Mouse (Mus musculus): ENCODE results near the gene Glrx5. TPM values are rescaled to one million over a fixed set of nuclear protein-coding genes. Genes with fewer than 3 reads are reported as not detected.

Gene Glrx5
- total and polyA plus RNA-seq, 3 experiments = 86.5 to 103 (median 94.7) TPM

- Histone ChIP-seq H3K27ac (no peak overlapping the region), H3K4me1 (ENCODE audit: control insufficient read depth, insufficient read depth, low read length) (no peaks in the 10 kb centered on the region), H3K27me3 (ENCODE audit: control insufficient read depth, insufficient read depth, low read length) (no peaks in the 10 kb centered on the region), H3K79me2 (replicated peaks; ENCODE audit: control insufficient read depth, insufficient read depth, low read length) (no peaks in the 10 kb centered on the region), H3K4me3 (no peak overlapping the region), H3K36me3 (ENCODE audit: control insufficient read depth, insufficient read depth, low read length) (no peaks in the 10 kb centered on the region), H3K9ac (ENCODE audit: low read depth, low read length) (no peak overlapping the region)
- TF ChIP-seq POLR2A (IDR thresholded peaks at IDR 0.05; ENCODE audit: insufficient read depth, low read depth, low read length) (no peak), CTCF (IDR thresholded peaks at IDR 0.05) (no peak)
- WGBS = 80% methylated on average over 4 of the region's 4 CpGs
- intact Hi-C loops (cut with DNase I) = no loop called here
- no peak for DNase-seq
Measured at GRCm38 (mm10) chr12:105064168-105064567, 31.7 kb downstream of the Glrx5 start.

GRCm38 (mm10) chr12:105065119-105065518 is 32.6 kb downstream of the Glrx5 start:
- Histone ChIP-seq H3K4me3 (no peak overlapping the region), H3K9ac (ENCODE audit: low read depth, low read length) (no peak overlapping the region), H3K36me3 (ENCODE audit: control insufficient read depth, insufficient read depth, low read length) (no peaks in the 10 kb centered on the region), H3K27me3 (ENCODE audit: control insufficient read depth, insufficient read depth, low read length) (no peaks in the 10 kb centered on the region), H3K79me2 (replicated peaks; ENCODE audit: control insufficient read depth, insufficient read depth, low read length) (no peaks in the 10 kb centered on the region), H3K27ac (no peak overlapping the region), H3K4me1 (ENCODE audit: control insufficient read depth, insufficient read depth, low read length) (no peaks in the 10 kb centered on the region)
- 59% methylated on average over 7 of the region's 7 CpGs for WGBS
- intact Hi-C loops (cut with DNase I) = no loop called here
- TF ChIP-seq EP300 (IDR thresholded peaks at IDR 0.05; ENCODE audit: insufficient read depth, low read depth, low read length) (no peak), CTCF (IDR thresholded peaks at IDR 0.05) (no peak), POLR2A (IDR thresholded peaks at IDR 0.05; ENCODE audit: insufficient read depth, low read depth, low read length) (no peak)
- DNase-seq = no peak

GRCm38 (mm10) chr12:105066523-105066922 is 34.0 kb downstream of the Glrx5 start:
- no peaks in the 10 kb centered on the region for H3K4me1 ChIP-seq (ENCODE audit: control insufficient read depth, insufficient read depth, low read length)
- DNase-seq = no peak
- H3K36me3 ChIP-seq (ENCODE audit: control insufficient read depth, insufficient read depth, low read length) = no peaks in the 10 kb centered on the region
- H3K9ac ChIP-seq (ENCODE audit: low read depth, low read length) = no peak overlapping the region
- TF ChIP-seq EP300 (IDR thresholded peaks at IDR 0.05; ENCODE audit: insufficient read depth, low read depth, low read length) (no peak), POLR2A (IDR thresholded peaks at IDR 0.05; ENCODE audit: insufficient read depth, low read depth, low read length) (no peak), CTCF (IDR thresholded peaks at IDR 0.05) (no peak)
- no peak overlapping the region for H3K4me3 ChIP-seq
- WGBS = 78% methylated on average over 10 of the region's 10 CpGs
- H3K27ac ChIP-seq = no peak overlapping the region
- intact Hi-C loops (cut with DNase I) = no loop called here
- H3K79me2 ChIP-seq (replicated peaks; ENCODE audit: control insufficient read depth, insufficient read depth, low read length) = no peaks in the 10 kb centered on the region
- H3K27me3 ChIP-seq (ENCODE audit: control insufficient read depth, insufficient read depth, low read length) = no peaks in the 10 kb centered on the region

- WGBS = 53% methylated on average over 5 of the region's 5 CpGs
- H3K4me3 ChIP-seq = no peak overlapping the region
- no peaks in the 10 kb centered on the region for H3K27me3 ChIP-seq (ENCODE audit: control insufficient read depth, insufficient read depth, low read length)
- H3K79me2 ChIP-seq (replicated peaks; ENCODE audit: control insufficient read depth, insufficient read depth, low read length) = no peaks in the 10 kb centered on the region
- TF ChIP-seq EP300 (IDR thresholded peaks at IDR 0.05; ENCODE audit: insufficient read depth, low read depth, low read length) (no peak), CTCF (IDR thresholded peaks at IDR 0.05) (no peak), POLR2A (IDR thresholded peaks at IDR 0.05; ENCODE audit: insufficient read depth, low read depth, low read length) (no peak)
- no peak overlapping the region for H3K27ac ChIP-seq
- no peak for DNase-seq
- no peaks in the 10 kb centered on the region for H3K36me3 ChIP-seq (ENCODE audit: control insufficient read depth, insufficient read depth, low read length)
- intact Hi-C loops (cut with DNase I) = no loop called here
- H3K9ac ChIP-seq (ENCODE audit: low read depth, low read length) = no peak overlapping the region
- H3K4me1 ChIP-seq (ENCODE audit: control insufficient read depth, insufficient read depth, low read length) = no peaks in the 10 kb centered on the region
Measured at GRCm38 (mm10) chr12:105068911-105069310, 36.4 kb downstream of the Glrx5 start.

- Histone ChIP-seq H3K4me3 (no peak overlapping the region), H3K27ac (no peak overlapping the region), H3K36me3 (ENCODE audit: control insufficient read depth, insufficient read depth, low read length) (no peaks in the 10 kb centered on the region), H3K79me2 (replicated peaks; ENCODE audit: control insufficient read depth, insufficient read depth, low read length) (no peaks in the 10 kb centered on the region), H3K27me3 (ENCODE audit: control insufficient read depth, insufficient read depth, low read length) (no peaks in the 10 kb centered on the region), H3K4me1 (ENCODE audit: control insufficient read depth, insufficient read depth, low read length) (no peaks in the 10 kb centered on the region), H3K9ac (ENCODE audit: low read depth, low read length) (no peak overlapping the region)
- intact Hi-C loops (cut with DNase I) = loop anchor here (2.0 kb wide), 1 partner anchor 353 kb away; no protein-coding TSS in a partner anchor
- no peak for DNase-seq
- TF ChIP-seq CTCF (IDR thresholded peaks at IDR 0.05) (peak; percentile 97; the same call in 1 of the 2 replicates), POLR2A (IDR thresholded peaks at IDR 0.05; ENCODE audit: insufficient read depth, low read depth, low read length) (no peak), EP300 (IDR thresholded peaks at IDR 0.05; ENCODE audit: insufficient read depth, low read depth, low read length) (no peak)
- WGBS = 38% methylated on average over 9 of the region's 9 CpGs
Measured at GRCm38 (mm10) chr12:105073708-105074107, 41.2 kb downstream of the Glrx5 start.

- Histone ChIP-seq H3K4me3 (no peak overlapping the region), H3K36me3 (ENCODE audit: control insufficient read depth, insufficient read depth, low read length) (no peaks in the 10 kb centered on the region), H3K9ac (ENCODE audit: low read depth, low read length) (no peak overlapping the region), H3K27ac (no peak overlapping the region), H3K79me2 (replicated peaks; ENCODE audit: control insufficient read depth, insufficient read depth, low read length) (no peaks in the 10 kb centered on the region), H3K27me3 (ENCODE audit: control insufficient read depth, insufficient read depth, low read length) (no peaks in the 10 kb centered on the region), H3K4me1 (ENCODE audit: control insufficient read depth, insufficient read depth, low read length) (no peaks in the 10 kb centered on the region)
- 68% methylated on average over 7 of the region's 7 CpGs for WGBS
- no peak for TF ChIP-seq POLR2A (IDR thresholded peaks at IDR 0.05; ENCODE audit: insufficient read depth, low read depth, low read length)
- no peak for TF ChIP-seq EP300 (IDR thresholded peaks at IDR 0.05; ENCODE audit: insufficient read depth, low read depth, low read length)
- no peak for TF ChIP-seq CTCF (IDR thresholded peaks at IDR 0.05)
- intact Hi-C loops (cut with DNase I) = loop anchor here (2.0 kb wide), 1 partner anchor 351 kb away; no protein-coding TSS in a partner anchor
- no peak for DNase-seq
Measured at GRCm38 (mm10) chr12:105075496-105075895, 43.0 kb downstream of the Glrx5 start.

Measured in heart, adult 2 months (tissue).